Mouse (Mus musculus): ENCODE results near the gene Skiv2l. TPM values are rescaled to one million over a fixed set of nuclear protein-coding genes. Genes with fewer than 3 reads are reported as not detected.
"Not testable (repeated sequence)": the region's sequence is repeated elsewhere in the genome, so short reads cannot be mapped to it uniquely, and the experiment has no call there.

Skiv2l gene
- polyA plus RNA-seq, 1 experiment from 2014 or later: 39.5 TPM

DNA sequence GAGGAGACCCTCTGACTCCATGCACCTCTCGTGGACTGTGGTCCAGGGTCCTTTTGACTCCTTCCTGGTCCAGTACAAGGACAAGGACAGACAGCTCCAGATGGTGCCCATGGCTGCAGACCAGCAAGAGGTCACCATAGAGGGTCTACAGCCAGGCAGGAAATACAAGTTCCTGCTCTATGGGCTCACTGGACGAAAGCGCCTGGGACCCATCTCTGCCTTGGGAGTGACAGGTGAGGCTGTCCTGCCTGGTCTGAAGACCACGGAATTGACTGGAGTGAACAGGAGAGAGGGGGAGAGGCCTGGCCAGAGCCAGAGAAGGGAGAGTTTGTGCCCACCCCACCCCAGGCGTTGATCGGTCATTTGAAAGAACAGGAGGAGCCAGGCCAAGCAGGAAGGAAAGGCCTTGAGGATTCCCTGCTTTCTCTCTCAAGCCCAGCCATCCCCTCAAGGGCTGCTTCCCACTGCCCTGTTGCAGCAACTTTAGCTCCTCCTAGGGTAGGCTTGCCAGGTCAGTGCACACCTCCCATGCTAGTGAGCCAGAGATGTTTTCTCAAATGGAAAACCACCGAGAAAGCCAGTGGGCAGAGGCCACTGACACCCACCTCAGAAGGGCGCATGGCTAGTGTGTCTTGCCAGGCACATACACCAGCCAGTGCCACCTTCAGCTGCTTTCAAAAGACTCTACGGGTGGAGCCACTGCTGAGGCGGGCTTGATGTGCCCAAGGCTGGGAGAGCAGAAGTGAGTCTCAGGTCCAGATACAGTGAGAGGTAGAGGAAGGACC, 52.6 kb downstream of the Skiv2l start:
- H3K36me3 ChIP-seq; H3K27ac ChIP-seq (ENCODE audit: poor library complexity, severe bottlenecking); H3K4me3 ChIP-seq; H3K9ac ChIP-seq; H3K27me3 ChIP-seq (replicated peaks); H3K9me3 ChIP-seq (replicated peaks); H3K4me1 ChIP-seq (replicated peaks); H3K4me2 ChIP-seq; ATAC-seq (ENCODE audit: insufficient number of reproducible peaks, low FRiP score): not testable (repeated sequence)
- WGBS: 78% methylated on average over 10 of the region's 10 CpGs

DNA sequence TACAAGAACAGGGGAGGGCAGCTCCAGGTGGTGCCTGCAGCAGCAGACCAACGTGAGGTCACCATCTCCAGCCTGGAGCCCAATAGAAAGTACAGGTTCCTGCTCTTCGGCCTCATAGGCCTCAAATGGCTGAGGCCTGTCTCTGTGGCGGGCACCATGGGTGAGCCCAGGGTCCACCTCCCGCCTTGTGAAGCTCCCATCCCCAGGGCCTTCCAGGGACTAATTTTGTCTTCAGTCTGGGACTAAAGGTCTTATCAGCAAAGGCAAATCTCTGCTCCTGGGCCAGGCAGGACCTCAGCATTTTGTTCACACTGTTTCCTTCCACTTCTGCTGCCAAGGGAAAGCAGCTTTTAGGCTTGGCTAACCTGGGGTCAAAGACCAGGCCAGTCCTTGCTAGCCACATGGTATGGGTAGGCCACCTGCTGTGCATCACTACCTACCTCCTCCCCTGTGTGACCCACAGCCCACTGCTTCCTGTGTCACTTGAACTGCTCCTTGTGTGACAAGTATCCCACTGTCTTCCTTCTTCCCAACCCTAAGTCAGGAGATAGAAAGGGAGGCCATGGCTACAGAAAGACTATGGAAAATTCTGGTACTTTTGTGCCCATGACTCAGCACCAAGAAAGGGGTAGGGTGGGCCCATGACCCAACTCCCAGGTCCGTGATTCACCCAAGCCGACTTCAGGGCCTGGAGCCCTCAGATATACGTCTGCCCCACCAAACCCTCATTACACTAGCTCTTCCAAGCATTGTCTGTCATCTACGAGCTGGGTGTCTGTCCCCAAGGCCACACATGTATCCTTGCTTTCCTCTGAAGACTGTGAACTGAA, 53.5 kb downstream of the Skiv2l start:
- ATAC-seq (ENCODE audit: insufficient number of reproducible peaks, low FRiP score): no peak
- Histone ChIP-seq H3K9me3 (replicated peaks) (peaks cover 8% of the 10 kb centered on the region), H3K4me2 (no peak overlapping the region), H3K36me3 (no peaks in the 10 kb centered on the region), H3K27me3 (replicated peaks) (no peaks in the 10 kb centered on the region), H3K4me1 (replicated peaks) (no peaks in the 10 kb centered on the region), H3K9ac (no peak overlapping the region), H3K4me3 (no peak overlapping the region), H3K27ac (ENCODE audit: poor library complexity, severe bottlenecking) (no peak overlapping the region)
- 71% methylated on average over 8 of the region's 8 CpGs for WGBS

DNA sequence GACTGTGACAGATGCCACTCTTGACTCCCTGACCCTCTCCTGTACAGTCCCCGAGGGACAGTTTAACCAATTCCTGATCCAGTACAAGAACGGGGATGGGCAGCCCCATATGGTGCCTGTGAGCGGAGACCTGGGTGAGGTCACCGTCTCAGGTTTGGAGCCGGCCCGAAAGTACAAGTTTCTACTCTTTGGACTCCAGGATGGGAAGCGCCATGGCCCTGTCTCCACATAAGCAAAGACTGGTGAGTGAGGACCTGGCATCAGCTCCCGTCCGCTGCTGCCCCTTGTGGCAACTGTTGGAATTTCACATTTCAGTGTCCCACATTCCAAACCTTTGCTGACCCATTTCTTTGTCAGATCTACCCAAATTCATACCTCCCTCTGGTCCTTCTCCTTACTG, 54.4 kb downstream of the Skiv2l start:
- peaks cover 8% of the 10 kb centered on the region for H3K9me3 ChIP-seq (replicated peaks)
- no peaks in the 10 kb centered on the region for H3K36me3 ChIP-seq
- no peak overlapping the region for H3K9ac ChIP-seq
- no peaks in the 10 kb centered on the region for H3K27me3 ChIP-seq (replicated peaks)
- no peak overlapping the region for H3K4me2 ChIP-seq
- ATAC-seq (ENCODE audit: insufficient number of reproducible peaks, low FRiP score): no peak
- no peak overlapping the region for H3K4me3 ChIP-seq
- no peak overlapping the region for H3K27ac ChIP-seq (ENCODE audit: poor library complexity, severe bottlenecking)
- 55% methylated on average over 9 of the region's 9 CpGs for WGBS
- no peaks in the 10 kb centered on the region for H3K4me1 ChIP-seq (replicated peaks)

DNA sequence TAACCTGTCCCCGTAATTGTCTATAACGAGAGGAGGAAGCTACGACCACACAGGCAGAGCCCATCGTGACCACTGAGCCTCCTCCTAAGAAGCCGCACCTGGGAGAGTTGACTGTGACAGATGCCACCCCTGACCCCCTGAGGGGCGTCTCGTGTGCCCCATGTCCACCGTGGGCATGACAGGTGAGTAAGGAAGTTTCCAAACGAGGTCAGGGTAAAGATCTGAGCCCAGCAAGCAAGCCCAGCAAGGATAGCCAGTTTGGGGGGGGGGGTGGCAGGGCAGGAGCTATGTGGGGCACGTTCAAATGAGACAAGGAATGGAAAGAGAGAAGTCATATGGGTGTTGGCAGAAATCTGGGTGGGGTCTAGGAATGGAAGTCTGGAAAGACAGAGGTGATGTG, 55.0 kb downstream of the Skiv2l start:
- Histone ChIP-seq H3K27ac (ENCODE audit: poor library complexity, severe bottlenecking) (no peak overlapping the region), H3K4me3 (no peak overlapping the region), H3K36me3 (no peaks in the 10 kb centered on the region), H3K27me3 (replicated peaks) (no peaks in the 10 kb centered on the region), H3K9me3 (replicated peaks) (peaks cover 8% of the 10 kb centered on the region), H3K9ac (no peak overlapping the region), H3K4me2 (no peak overlapping the region), H3K4me1 (replicated peaks) (no peaks in the 10 kb centered on the region)
- ATAC-seq (ENCODE audit: insufficient number of reproducible peaks, low FRiP score): no peak
- 81% methylated on average over 10 of the region's 10 CpGs for WGBS

Small RNA genes within 50 kb of the gene (microRNA-seq; reads per million reads assigned to microRNA genes)
- gene Mir6970 (0.94 reads per million), gene Mir6971 (0.94 reads per million), gene Mir6972 (not detected)

Other genes starting within 250 kb of the Skiv2l start
- gene Rnf5, start 246.5 kb downstream of the Skiv2l start, polyA plus RNA-seq (2016; fragmentation: Nextera tagmentation; extraction: Ambion mirVana): 123 and 126 TPM in 2 replicates
- gene Agpat1, start 245.9 kb downstream of the Skiv2l start, polyA plus RNA-seq (2016; fragmentation: Nextera tagmentation; extraction: Ambion mirVana): 52.5 and 52.8 TPM in 2 replicates
- gene Egfl8, start 234.2 kb downstream of the Skiv2l start, polyA plus RNA-seq (2016; fragmentation: Nextera tagmentation; extraction: Ambion mirVana): 0.30 and 0.57 TPM in 2 replicates
- 28.9 TPM in 2 replicates for gene Ppt2, start 221.7 kb downstream of the Skiv2l start, polyA plus RNA-seq (2016; fragmentation: Nextera tagmentation; extraction: Ambion mirVana)
- gene Prrt1, start 220.7 kb downstream of the Skiv2l start, polyA plus RNA-seq (2016; fragmentation: Nextera tagmentation; extraction: Ambion mirVana): 0.17 TPM in 1 of 2 replicates, not detected in the other
- gene Fkbpl, start 205.4 kb downstream of the Skiv2l start, polyA plus RNA-seq (2016; fragmentation: Nextera tagmentation; extraction: Ambion mirVana): 10.2 and 11.1 TPM in 2 replicates
- gene Atf6b, start 203.1 kb downstream of the Skiv2l start, polyA plus RNA-seq (2016; fragmentation: Nextera tagmentation; extraction: Ambion mirVana): 63.2 and 67.0 TPM in 2 replicates
- gene Tnxb, start 179.7 kb downstream of the Skiv2l start, polyA plus RNA-seq (2016; fragmentation: Nextera tagmentation; extraction: Ambion mirVana): 0.77 and 0.98 TPM in 2 replicates
- gene C4b, start 106.3 kb downstream of the Skiv2l start, polyA plus RNA-seq (2016; fragmentation: Nextera tagmentation; extraction: Ambion mirVana): 0.15 TPM in 1 of 2 replicates, not detected in the other
- gene Cyp21a1, start 45.6 kb downstream of the Skiv2l start, polyA plus RNA-seq (2016; fragmentation: Nextera tagmentation; extraction: Ambion mirVana): 0.15 TPM in 1 of 2 replicates, not detected in the other
- 18.2 and 19.6 TPM in 2 replicates for gene Stk19, start 13.3 kb downstream of the Skiv2l start, polyA plus RNA-seq (2016; fragmentation: Nextera tagmentation; extraction: Ambion mirVana)
- gene Dxo, start 13.2 kb downstream of the Skiv2l start, polyA plus RNA-seq (2016; fragmentation: Nextera tagmentation; extraction: Ambion mirVana): 37.2 and 39.9 TPM in 2 replicates
- 73.7 and 81.3 TPM in 2 replicates for gene Nelfe, start 181 bp upstream of the Skiv2l start, polyA plus RNA-seq (2016; fragmentation: Nextera tagmentation; extraction: Ambion mirVana)
- 1.1 and 2.2 TPM in 2 replicates for gene Cfb, start 12.3 kb upstream of the Skiv2l start, polyA plus RNA-seq (2016; fragmentation: Nextera tagmentation; extraction: Ambion mirVana)
- 2.6 and 2.8 TPM in 2 replicates for gene Zbtb12, start 29.3 kb upstream of the Skiv2l start, polyA plus RNA-seq (2016; fragmentation: Nextera tagmentation; extraction: Ambion mirVana)
- gene Gm20547, start 31.8 kb upstream of the Skiv2l start, polyA plus RNA-seq (2016; fragmentation: Nextera tagmentation; extraction: Ambion mirVana): not detected in 2 replicates
- 0.24 and 0.35 TPM in 2 replicates for gene C2, start 48.1 kb upstream of the Skiv2l start, polyA plus RNA-seq (2016; fragmentation: Nextera tagmentation; extraction: Ambion mirVana)
- 49.1 and 51.6 TPM in 2 replicates for gene Ehmt2, start 48.3 kb upstream of the Skiv2l start, polyA plus RNA-seq (2016; fragmentation: Nextera tagmentation; extraction: Ambion mirVana)
- 0.08 TPM in 1 of 2 replicates, not detected in the other for gene Slc44a4, start 64.3 kb upstream of the Skiv2l start, polyA plus RNA-seq (2016; fragmentation: Nextera tagmentation; extraction: Ambion mirVana)
- 20.8 and 21.5 TPM in 2 replicates for gene Neu1, start 81.0 kb upstream of the Skiv2l start, polyA plus RNA-seq (2016; fragmentation: Nextera tagmentation; extraction: Ambion mirVana)
- 0.12 and 0.13 TPM in 2 replicates for gene Hspa1b, start 109.0 kb upstream of the Skiv2l start, polyA plus RNA-seq (2016; fragmentation: Nextera tagmentation; extraction: Ambion mirVana)
- not detected in 2 replicates for gene Gm20481, start 119.7 kb upstream of the Skiv2l start, polyA plus RNA-seq (2016; fragmentation: Nextera tagmentation; extraction: Ambion mirVana)
- gene Hspa1a, start 121.9 kb upstream of the Skiv2l start, polyA plus RNA-seq (2016; fragmentation: Nextera tagmentation; extraction: Ambion mirVana): 6.2 and 6.4 TPM in 2 replicates
- gene Hspa1l, start 122.5 kb upstream of the Skiv2l start, polyA plus RNA-seq (2016; fragmentation: Nextera tagmentation; extraction: Ambion mirVana): 2.9 and 3.1 TPM in 2 replicates
- gene Lsm2, start 131.7 kb upstream of the Skiv2l start, polyA plus RNA-seq (2016; fragmentation: Nextera tagmentation; extraction: Ambion mirVana): 143 and 145 TPM in 2 replicates
- 82.6 TPM in 2 replicates for gene Vars, start 150.8 kb upstream of the Skiv2l start, polyA plus RNA-seq (2016; fragmentation: Nextera tagmentation; extraction: Ambion mirVana)
- gene Vwa7, start 166.4 kb upstream of the Skiv2l start, polyA plus RNA-seq (2016; fragmentation: Nextera tagmentation; extraction: Ambion mirVana): 0.32 and 0.37 TPM in 2 replicates
- gene Sapcd1, start 177.8 kb upstream of the Skiv2l start, polyA plus RNA-seq (2016; fragmentation: Nextera tagmentation; extraction: Ambion mirVana): 2.4 and 2.6 TPM in 2 replicates
- gene Msh5, start 196.5 kb upstream of the Skiv2l start, polyA plus RNA-seq (2016; fragmentation: Nextera tagmentation; extraction: Ambion mirVana): 3.5 and 4.9 TPM in 2 replicates
- gene Clic1, start 199.8 kb upstream of the Skiv2l start, polyA plus RNA-seq (2016; fragmentation: Nextera tagmentation; extraction: Ambion mirVana): 349 and 354 TPM in 2 replicates
- 192 and 205 TPM in 2 replicates for gene Ddah2, start 208.8 kb upstream of the Skiv2l start, polyA plus RNA-seq (2016; fragmentation: Nextera tagmentation; extraction: Ambion mirVana)
- 0.27 TPM in 1 of 2 replicates, not detected in the other for gene Ly6g6c, start 215.2 kb upstream of the Skiv2l start, polyA plus RNA-seq (2016; fragmentation: Nextera tagmentation; extraction: Ambion mirVana)
- gene Mpig6b, start 216.0 kb upstream of the Skiv2l start, polyA plus RNA-seq (2016; fragmentation: Nextera tagmentation; extraction: Ambion mirVana): 1.2 and 2.0 TPM in 2 replicates
- gene Ly6g6e, start 226.7 kb upstream of the Skiv2l start, polyA plus RNA-seq (2016; fragmentation: Nextera tagmentation; extraction: Ambion mirVana): 0.24 and 0.40 TPM in 2 replicates
- gene Ly6g6d, start 227.9 kb upstream of the Skiv2l start, polyA plus RNA-seq (2016; fragmentation: Nextera tagmentation; extraction: Ambion mirVana): 1.8 and 2.2 TPM in 2 replicates
- gene Ly6g6f, start 235.4 kb upstream of the Skiv2l start, polyA plus RNA-seq (2016; fragmentation: Nextera tagmentation; extraction: Ambion mirVana): 1.1 and 1.5 TPM in 2 replicates
- gene Abhd16a, start 239.1 kb upstream of the Skiv2l start, polyA plus RNA-seq (2016; fragmentation: Nextera tagmentation; extraction: Ambion mirVana): 58.9 and 65.1 TPM in 2 replicates